Mouse (Mus musculus): ENCODE results near the gene Cnr2.

Gene Cnr2

GRCm38 (mm10) chr4:135895071-135895571, at the start of gene Cnr2:
TSS of gene Cnr2 (plus strand) at chr4:135895394.
- no peak for DNase-seq (ENCODE audit: low spot score in 2 of 2)

GRCm38 (mm10) chr4:135847581-135847980, 47.6 kb upstream of the Cnr2 start:
- no peak for DNase-seq (ENCODE audit: low spot score in 2 of 2)

- no peak for DNase-seq (ENCODE audit: low spot score in 2 of 2)
These were observed 44.6 kb upstream of the Cnr2 start for GRCm38 (mm10) chr4:135850411-135851095.

DNA sequence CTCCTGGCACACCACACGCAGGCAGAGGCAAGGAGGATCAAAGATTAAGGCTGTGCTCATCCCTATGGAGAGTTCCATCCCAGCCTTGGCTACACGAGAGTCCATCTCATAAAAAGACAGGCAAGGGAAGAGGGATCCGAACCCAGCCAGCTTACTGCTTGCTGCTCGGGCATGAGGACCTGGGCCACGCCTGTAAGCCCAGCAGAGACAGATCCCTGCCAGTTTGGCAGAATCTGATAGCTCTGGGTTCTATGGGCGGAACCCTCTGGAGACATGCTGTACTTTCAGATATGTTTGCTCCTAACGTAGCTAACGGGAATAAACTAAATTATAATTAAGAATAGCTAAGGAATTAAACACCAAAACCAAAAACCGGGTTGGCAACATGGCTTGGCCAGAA, 43.3 kb upstream of the Cnr2 start:
- DNase-seq (ENCODE audit: low spot score in 2 of 2) = no peak

GRCm38 (mm10) chr4:135853987-135854546, 41.1 kb upstream of the Cnr2 start:
- no peak for DNase-seq (ENCODE audit: low spot score in 2 of 2)

- DNase-seq (ENCODE audit: low spot score in 2 of 2) = no peak
These were observed 40.6 kb upstream of the Cnr2 start for GRCm38 (mm10) chr4:135854630-135855029.

- no peak for DNase-seq (ENCODE audit: low spot score in 2 of 2)
These were observed 40.1 kb upstream of the Cnr2 start for GRCm38 (mm10) chr4:135855080-135855479.

GRCm38 (mm10) chr4:135855536-135856222, 39.5 kb upstream of the Cnr2 start, which contains the start of gene Srsf10:
TSS of gene Srsf10 (plus strand) at chr4:135855747.
- peak; percentile 82 to 85 for DNase-seq (ENCODE audit: low spot score in 2 of 2)

DNA sequence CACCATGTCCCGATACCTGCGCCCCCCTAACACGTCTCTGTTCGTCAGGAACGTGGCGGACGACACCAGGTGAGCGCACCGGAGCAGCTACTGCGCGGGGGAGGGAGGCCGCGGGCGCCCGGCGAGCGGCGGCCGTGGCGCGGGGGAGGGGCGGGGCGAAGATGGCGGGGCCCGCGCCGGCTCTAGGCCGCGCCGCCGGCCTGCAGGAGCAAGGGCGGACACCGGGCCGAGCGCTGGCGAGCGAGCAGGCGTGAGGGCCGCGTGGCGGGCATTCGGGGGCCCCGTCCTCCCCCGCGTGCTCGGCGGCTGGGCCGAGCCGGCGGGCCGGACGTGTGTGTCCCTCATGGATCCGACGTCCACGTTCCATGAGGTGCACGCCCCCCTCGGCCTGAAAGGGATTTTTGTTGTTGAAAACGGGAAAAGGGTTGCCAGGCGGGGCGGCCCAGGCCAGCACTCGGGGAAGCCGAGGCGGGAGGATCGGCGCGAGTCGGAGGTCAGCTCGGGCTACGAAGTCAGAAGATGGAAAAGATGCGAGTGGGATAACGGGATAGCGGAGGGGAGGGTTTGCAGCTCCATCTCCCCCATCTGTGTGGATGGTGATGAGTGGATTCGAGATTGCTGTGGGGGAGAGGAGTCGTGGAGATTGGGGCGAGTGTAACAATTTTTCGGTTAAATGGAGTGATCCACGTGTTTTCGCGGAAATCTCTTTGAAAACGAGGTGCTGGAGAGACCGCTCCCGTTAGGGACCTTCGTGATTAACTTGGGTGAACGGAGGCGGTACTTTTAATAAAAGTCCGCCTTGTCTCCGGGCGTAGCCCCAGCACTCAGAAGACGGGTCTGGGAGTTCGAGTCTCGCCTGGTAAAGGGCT, 38.7 kb upstream of the Cnr2 start:
- peak in 1 of 2 experiments; percentile 36 for DNase-seq (ENCODE audit: low spot score in 2 of 2)

- no peak for DNase-seq (ENCODE audit: low spot score in 2 of 2)
These were observed 37.5 kb upstream of the Cnr2 start for GRCm38 (mm10) chr4:135857597-135858186.

DNA sequence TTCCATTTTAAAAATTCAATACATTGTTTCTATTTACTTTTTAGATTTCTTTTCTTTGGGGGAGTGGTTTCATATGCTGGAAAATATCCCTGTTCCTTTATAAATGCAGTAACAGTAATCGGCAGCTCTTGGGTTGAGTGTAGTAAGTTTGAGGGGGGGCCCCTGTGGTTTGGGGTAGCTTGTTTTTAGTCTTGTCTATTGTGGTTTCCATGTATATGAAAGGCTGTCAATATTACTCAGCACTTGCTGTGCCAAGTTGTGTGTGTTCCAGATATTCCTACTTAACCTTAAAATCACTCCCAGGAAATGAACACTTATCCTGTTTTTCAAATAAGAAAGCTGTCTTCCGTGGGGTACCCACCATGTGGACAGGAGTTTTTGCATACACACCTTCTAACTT, 26.2 kb upstream of the Cnr2 start:
- no peak for DNase-seq (ENCODE audit: low spot score in 2 of 2)

DNA sequence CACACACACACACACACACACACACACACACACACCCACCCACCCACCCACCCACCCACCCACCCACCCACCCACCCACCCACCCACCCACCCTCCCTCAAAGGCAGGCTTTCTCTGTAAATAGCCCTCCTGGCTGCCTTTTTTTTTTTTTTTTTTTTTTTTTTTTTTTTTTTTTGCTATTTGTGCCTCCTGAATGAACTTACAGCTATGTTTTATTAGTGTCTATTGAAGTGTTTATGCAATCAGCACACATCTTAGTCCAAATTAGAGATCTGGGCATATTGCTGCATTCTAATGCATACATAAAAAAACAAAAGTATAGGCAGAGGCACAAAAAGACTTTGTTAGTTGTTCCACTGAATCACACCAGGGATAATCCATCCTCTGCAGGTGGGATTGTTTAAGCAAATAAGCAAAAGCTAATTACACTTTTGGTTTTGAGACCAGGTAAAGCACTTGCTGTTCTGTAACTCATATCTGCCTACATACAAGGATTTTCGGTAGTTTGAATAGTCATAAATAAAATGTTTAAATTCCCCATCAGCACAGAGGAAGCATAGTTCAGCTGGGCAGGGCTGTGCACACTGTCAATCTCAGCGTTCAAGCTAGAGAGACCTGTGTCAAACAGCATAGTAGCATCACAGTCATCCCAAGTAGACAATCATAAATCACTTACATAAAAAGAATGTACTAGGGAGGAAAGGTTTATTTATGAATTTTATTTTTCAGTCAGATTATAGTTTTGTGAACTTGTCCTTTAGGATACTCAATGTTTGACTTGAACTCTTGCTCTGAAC, 24.8 kb upstream of the Cnr2 start:
- DNase-seq (ENCODE audit: low spot score in 2 of 2) = no peak

- DNase-seq (ENCODE audit: low spot score in 2 of 2) = no peak
These were observed 23.2 kb upstream of the Cnr2 start for GRCm38 (mm10) chr4:135872015-135872414.

DNA sequence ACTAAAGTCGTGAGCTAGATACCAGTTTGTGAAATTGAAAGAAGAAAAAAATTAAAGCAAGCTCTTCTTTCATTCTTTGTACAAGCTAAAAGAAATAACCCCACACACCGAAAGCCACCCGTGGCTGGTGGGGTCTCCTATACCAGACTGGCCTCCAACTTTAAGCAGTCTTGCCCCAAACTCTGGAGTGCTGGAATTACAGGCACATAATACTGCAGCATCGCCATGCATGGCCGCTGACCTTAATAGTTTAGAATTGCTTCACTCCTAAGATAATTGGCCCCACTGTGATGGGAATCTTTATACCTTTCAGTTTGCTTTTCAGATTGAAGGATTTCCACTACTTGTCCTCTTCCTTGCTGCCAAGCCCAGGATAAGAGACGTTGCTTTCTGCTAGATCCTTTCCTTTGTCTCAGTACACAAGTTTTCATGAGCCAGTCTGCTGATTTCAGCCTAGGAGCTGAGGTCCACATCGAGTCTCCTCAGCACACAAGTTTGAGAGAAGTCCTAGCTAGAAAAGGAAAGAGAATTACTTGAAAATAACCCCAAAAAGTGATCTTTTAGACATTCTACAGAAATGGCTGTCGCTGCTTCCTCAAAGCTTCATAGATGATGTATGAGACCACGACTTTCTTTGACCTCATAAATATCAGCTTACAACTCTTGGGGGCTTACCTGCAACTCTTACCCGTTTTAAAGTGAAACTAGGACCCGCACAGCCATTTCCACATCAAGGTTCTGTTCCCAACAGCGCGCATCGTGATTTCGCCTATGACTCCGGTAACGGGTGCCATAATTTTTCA, 22.4 kb upstream of the Cnr2 start:
- peak in 1 of 2 experiments; percentile 16 for DNase-seq (ENCODE audit: low spot score in 2 of 2)

DNA sequence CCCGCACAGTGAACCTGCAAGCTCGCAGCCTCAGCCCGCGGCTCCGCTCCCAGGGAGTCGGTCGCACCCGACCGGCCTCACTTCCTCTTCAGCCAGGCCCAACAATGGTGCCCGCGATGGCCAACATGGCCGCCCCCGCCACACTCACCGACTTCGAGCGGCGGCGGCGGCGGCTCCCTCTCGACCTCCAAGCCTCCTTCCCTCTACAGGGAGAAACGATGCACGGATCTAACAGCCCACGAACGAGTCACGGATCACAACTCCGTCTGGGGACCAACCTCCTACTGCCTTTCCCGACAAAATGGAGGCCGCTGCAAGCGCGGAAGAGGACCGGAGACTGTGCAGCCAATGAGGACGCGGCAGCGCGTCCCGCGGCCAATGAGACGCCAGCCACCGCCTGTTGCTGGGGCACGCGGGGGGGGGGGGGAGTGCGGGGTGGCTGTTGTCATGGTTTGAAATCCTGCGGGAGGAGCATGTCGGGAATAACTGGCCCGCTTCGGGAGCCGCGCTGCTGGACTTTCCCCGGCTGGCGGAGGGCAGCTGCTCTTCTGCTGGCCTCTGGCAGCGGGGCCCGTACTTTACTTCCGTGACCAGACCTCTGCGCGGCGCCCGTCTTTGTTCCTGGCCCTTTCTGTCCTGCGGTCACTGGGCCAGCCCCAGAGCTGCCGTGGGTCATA, 21.5 kb upstream of the Cnr2 start, which contains the start of gene Pnrc2:
Pnrc2 (minus strand) TSS at position 325 of the 677 bp plus-strand sequence.
- peak; percentile 75 to 82 for DNase-seq (ENCODE audit: low spot score in 2 of 2)

DNA sequence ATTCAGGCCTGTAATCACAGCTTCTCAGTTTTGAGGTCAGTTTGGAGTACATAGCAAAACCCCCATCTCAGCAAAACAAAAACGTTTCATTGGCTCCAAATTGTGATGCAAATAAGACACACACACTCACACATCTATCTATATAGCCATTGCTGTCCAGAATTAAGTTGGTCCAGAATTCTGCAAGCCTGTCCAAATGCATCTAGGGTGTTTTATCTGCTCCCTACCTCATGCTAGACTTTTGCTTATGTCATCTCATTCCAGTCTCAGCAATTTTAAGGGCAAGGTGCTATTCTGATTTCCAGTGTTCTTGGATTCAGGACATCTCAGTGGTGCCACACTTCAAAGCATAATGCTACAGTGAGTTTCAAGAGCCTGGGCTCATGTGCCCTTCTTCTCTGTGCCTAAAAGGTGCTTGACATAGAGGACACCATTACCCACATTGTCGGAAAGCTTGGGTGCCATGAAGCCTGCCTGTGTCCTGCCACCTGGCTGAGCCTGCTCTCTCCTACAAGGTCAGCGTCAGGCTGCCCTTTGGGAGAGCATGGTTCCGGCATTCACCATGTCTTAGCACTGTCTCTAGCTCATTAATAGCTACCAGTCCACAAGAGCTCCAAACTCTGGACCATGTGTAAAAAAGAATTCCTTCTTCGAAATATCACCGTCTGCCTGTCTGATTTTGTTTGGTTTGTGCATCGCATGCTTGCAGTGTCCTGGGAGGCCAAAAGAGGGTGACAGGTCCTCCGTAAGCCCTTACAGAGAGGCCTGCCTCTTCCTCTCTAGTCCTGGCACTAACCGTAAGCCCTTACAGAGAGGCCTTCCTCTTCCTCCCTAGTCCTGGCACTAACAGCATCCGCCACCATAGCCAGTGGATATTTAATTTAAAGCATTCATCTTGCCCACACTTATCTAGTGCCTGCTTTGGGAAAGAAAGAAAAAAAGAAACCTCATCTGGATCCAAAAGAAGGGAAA, 20.3 kb upstream of the Cnr2 start:
- no peak for DNase-seq (ENCODE audit: low spot score in 2 of 2)

- DNase-seq (ENCODE audit: low spot score in 2 of 2) = no peak
These were observed 19.6 kb upstream of the Cnr2 start for GRCm38 (mm10) chr4:135875546-135875945.

All from frontal cortex, postnatal 25 days (tissue).